Mouse (Mus musculus): ENCODE measurements around the gene Med16.

Gene Med16

DNA sequence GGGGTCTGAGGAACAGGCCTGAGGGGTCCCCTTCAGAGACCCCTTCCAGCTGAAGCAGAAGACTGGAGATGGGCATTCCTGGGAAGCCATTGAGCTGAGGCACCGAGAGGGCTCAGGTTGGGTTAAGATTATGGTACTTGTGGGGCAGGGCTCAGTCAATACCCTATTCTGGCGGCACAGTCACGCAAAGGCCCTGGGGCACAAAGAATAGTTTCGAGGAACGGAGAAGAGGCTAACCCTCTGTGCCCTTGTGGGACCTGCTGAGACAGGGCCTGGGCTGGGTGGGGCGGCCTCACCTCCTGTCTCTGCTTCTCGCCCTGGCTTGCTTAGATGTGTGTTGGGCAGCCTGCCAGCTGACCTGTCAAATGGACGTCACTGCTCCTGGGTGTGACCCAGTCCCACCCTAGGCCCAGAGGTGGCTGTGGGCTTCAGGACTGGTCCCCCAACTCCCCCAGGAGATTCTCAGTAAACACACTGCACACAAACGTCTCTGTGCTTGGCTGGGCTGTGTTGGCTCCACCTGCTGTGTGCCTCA, 24.5 kb upstream of the Med16 start:
- DNase-seq (ENCODE audit: low spot score): no peak

DNA sequence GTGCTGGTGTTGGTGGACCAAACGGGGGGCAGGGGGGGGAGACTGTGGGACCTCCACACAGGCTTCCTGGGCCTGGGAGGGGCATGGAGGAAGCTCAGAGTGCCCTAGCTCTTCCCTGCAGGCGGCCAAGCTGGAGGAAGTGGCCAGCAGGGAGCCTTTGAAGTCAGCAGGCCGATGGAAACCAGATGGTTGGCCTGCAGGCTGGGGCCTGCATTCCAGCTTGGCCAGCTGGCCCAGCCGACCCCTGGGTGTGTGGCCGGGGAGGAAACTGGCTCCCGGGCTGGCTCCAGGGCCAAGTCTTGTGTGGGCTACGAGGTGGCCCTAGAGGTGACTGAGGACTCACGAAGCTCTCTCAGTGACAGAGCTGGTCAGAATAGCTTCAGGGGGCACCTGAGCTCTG, 24.0 kb upstream of the Med16 start:
- DNase-seq (ENCODE audit: low spot score): no peak

DNA sequence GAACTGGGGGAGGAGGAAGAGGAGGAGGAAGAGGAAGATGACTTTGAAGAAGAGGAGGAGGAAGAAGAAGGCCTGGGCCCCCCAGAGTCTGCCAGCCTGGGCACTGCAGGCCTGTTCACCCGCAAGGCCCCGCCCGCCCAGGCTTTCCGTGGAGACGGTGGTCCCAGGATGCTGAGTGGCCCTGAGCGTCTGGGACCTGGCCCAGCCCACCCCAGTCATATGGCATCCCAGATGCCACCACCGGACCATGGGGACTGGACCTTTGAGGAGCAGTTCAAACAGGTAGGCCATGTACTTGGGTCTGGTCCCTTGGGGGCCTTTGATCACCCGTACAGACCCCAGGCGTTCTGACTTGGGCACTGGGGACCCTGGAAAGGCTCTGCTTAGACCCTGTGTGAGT, 23.1 kb upstream of the Med16 start:
- no peak for DNase-seq (ENCODE audit: low spot score)

- DNase-seq (ENCODE audit: low spot score): no peak
Observed at GRCm38 (mm10) chr10:79930826-79931186, 22.1 kb upstream of the Med16 start.

- DNase-seq (ENCODE audit: low spot score): no peak
Observed at GRCm38 (mm10) chr10:79929967-79930825, 21.5 kb upstream of the Med16 start.

GRCm38 (mm10) chr10:79928907-79929701, 20.4 kb upstream of the Med16 start:
- DNase-seq (ENCODE audit: low spot score): no peak

DNA sequence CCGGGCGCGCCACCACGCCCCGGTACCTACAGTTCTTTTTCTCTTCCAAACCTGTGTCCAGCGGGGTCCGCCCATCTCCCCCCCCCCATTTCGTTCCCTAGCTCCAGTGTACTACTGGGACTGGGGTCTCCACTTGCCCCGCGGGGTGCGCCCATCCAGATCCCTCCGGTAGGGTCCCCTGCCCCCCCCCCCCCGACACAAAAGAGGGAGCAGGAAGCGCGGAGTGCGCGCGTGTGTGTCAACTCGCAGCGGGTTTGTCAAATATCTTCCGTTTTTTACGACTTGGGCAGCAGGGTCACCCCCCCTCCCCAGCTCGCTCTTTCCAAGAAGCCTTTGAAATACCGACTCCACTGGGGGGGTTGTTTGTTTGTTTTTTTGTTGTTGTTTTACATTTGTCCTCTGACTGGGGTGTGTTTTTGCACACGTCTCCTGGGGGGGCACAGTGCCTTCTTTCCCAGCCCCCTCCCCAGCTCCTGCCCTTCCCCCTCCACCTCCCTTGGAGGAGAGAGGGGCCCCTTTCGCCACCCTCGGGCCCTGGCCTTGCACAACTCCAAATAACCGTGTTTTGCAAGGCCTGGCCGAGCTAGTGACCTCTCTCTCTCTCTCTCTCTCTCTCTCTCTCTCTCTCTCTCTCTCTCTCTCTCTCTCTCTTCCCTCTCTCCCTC, 19.4 kb upstream of the Med16 start:
- DNase-seq (ENCODE audit: low spot score): no peak

DNA sequence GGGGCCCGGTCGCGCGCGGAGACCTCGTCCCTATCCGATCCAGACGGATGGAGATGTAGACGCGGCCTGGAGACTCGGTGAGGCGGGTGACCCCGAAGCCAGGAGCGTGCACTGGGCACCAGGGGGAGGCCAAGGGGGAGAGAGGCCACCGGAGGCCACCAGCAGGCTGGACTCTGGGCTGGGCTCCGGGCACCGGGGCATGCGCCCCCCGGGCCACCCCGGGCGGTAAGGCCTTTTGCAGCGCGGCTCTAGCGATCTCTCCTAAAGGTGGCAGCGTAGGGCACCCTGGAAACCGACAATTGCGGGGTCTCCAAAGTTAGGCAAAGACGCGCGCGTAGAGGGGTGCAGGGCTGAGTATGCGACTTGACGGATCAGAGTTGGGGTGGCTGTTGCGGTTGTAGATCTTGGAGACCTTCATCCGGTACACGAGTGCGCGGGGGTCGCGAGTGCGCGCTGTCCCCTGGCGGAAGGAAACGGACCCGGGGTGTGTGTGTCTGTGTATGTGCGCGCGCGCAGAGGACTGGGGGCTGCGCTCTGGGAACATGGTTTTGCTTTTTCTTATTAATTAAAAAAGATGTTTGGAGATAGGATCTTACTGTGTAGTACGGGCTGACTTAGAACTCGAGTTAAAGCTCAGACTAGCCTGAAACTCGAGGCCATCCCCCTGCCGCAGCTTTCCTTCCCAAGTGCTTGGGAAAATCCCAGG, 18.8 kb upstream of the Med16 start:
- DNase-seq (ENCODE audit: low spot score): peak; percentile 47

DNA sequence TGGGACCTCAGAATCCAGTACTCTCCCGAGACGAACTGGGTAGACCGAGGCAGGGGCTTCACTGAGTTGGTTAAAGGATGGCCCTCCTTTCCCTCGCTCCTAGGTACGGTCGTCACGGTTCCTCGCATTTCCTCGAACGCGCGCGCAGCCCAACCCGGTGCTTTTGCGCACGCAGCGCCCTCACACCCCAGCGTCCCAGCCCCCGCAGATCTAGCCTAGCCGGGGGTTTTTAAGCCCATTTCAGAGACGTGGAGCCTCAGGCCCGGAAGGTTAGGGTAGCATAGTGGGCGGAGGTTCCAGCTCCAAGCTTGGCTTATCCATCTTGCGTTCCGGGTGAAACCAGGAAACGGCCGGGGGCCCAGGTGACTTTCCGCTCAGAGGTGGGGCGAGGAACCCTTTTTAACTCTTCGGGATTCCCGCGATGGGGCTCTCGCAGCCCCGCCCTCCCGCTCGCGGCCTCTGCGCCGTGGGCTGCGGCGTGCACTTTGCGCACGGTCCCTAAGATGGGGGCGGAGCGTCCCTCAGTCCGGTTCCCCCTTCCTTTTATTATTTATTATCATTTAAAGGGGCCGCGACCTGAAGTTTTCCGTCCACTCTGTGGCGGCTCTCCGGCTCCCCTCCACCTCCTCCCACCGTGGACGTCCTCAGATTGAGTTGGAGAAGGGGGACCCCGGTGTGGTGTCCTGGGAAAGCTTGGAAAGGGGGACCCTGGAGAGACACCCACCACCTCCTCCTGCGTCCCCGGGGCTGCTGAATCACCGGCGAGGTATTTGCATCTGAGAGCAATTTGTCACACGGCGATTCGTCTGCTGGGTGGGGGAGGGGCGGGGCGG, 18.0 kb upstream of the Med16 start, which contains the start of gene Arid3a:
Gene Arid3a (plus strand): TSS at position 553 of the 833 bp plus-strand sequence.
- peak; percentile 85 for DNase-seq (ENCODE audit: low spot score)

GRCm38 (mm10) chr10:79925785-79926490, 17.2 kb upstream of the Med16 start:
- DNase-seq (ENCODE audit: low spot score): no peak

DNA sequence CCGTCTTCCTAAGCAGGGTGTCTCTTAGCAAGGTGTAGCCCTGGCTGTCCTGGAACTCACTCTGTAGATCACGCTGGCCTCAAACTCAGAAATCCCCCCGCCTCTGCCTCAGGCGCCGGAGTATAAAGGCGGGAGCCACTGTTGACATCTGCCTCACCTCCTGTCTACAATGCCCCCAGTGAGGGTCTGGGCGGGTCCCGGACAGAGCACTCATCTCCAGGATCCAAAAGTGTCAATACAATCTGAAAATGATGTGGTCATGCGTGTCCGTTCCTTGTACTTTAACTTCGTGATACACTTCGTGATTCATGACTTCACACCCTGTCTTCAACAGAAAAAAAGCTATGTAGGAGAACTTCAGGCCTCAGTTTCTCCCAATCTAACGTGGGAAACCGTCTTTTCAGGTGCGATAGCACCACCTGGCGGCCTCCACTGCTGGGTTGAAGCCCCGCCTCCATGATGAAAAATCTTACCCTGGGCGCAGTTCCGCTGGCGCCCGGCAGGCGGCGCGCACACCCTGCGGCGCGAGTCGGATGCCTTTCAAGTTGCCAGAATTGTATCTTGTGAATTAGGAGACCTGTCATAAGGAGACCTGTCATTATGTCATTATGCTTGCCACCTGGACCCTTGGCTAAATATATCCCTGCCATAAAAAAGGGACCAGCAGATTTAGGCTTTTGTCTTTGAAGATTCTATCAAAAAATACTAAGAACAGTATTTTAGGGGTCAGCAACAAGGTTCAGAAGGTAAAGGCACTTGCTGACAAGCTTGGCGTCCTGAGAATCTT, 16.5 kb upstream of the Med16 start:
- DNase-seq (ENCODE audit: low spot score): peak; percentile 87

DNA sequence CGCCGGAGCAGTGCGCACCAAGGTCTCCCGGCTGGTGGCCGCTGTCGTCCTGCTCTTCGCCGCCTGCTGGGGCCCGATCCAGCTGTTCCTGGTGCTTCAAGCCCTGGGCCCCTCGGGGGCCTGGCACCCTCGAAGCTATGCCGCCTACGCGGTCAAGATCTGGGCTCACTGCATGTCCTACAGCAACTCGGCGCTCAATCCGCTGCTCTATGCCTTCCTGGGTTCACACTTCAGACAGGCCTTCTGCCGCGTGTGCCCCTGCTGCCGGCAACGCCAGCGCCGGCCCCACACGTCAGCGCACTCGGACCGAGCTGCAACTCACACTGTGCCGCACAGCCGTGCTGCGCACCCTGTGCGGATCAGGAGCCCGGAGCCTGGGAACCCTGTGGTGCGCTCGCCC, 12.8 kb upstream of the Med16 start:
- DNase-seq (ENCODE audit: low spot score): no peak

DNA sequence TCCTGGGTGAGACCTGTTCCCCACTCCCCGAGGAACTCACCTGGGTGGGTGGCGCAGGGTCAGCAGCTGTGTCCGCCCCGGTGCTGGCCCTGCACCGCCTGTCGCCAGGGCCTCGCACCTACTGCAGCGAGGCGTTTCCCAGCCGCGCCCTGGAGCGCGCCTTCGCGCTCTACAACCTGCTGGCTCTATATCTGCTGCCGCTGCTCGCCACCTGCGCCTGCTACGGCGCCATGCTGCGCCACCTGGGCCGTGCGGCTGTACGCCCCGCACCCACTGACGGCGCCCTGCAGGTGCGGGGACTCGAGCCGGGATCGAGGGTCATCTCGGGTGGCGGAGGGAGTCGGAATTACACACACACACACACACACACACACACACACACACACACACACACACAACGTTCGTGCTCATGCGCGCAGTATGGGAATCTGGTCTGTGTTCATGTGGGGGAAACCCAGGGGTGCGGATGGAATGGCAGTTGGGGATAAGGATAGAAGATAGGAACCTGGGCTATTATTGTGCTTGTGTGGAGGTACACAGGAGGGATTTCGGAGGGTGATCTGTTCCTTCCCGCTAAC, 12.3 kb upstream of the Med16 start, which contains the start of gene R3hdm4:
Gene R3hdm4 (minus strand): TSS at position 251 of the 578 bp plus-strand sequence.
- DNase-seq (ENCODE audit: low spot score): no peak

- no peak for DNase-seq (ENCODE audit: low spot score)
Observed at GRCm38 (mm10) chr10:79920056-79920890, 11.6 kb upstream of the Med16 start.

DNA sequence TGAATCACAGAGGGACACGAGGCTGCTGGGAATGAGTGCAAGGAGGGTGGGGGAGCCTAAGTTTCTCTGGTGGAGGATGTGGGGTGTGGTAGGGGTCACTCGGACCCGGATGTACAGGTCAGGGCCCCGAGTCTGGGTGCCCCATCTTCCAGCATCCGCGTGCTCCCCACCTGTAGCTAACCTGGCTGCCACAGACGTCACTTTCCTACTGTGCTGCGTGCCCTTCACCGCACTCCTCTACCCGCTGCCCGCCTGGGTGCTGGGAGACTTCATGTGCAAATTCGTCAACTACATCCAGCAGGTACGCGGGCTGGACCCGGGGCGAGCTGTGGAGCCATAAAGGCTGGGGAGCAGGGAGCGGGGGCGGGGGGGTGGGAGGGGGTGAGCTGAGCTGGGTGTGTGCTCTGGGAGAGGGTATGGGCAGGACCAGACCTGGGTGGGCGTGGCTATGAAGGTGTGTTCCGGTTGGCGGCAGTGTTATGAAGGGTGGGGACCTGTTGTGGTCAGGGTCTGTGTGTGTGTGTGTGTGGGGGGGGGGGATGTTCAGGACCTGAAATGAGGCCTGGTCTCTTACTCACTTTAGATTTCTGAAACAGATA, 10.6 kb upstream of the Med16 start:
- DNase-seq (ENCODE audit: low spot score): no peak

DNA sequence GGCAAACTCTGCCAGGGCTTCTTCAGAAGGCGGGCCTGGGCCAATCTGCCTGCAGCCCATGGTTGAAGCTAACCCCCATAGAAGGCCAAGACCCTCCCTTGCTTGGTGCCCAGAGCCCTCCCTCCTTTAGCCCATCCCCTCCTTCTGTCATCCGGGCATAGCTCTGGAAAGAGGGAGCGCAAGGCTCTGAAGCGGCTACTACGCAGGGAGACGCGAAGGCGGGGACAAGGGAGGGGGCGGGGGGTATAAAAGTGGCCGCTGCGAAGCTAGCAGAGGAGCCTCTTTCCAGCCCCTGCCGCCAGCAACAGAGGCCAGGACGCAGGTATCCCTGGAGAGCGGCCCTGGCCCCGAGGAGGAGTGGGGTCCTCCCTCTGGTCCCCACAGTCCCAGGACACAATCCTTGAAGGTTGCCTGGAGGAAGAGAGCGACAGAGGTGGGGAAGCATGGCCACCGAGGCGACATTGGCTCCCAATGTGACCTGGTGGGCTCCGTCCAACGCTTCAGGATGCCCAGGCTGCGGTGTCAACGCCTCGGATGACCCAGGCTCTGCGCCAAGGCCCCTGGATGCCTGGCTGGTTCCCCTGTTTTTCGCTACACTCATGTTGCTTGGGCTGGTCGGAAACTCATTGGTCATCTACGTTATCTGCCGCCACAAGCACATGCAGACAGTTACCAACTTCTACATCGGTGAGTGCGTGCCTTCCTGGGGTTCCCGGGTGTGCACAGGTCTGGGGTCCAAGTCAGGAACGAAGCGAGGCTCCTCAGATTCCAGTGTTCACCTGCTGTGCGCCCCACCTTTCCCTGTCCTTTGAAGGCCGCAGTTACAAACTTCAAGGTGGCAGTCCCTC, 9.7 kb upstream of the Med16 start:
- no peak for DNase-seq (ENCODE audit: low spot score)
